Mouse (Mus musculus) liver, embryonic 14.5 days (tissue): ENCODE results near the gene Gm11146. TPM values are rescaled to one million over a fixed set of nuclear protein-coding genes. Genes with fewer than 3 reads are reported as not detected.

ENCODE experiments used
- ATAC-seq: fragments of 200-750 bp; cut with Nextera tagmentation; 2 replicates; pipeline ENCODE4 v1.8.0; 2017; ENCODE audit warnings: moderate number of reproducible peaks, mild to moderate bottlenecking, moderate library complexity; ENCODE audit not compliant: insufficient read depth
- DNase-seq, 3 experiments: peaks; one replicate each; pipeline ENCODE4 v3.0.0-alpha.2; 2012 to 2013; ENCODE audit warnings: low read depth in 3 of 3, low spot score in 3 of 3
- H3K27ac ChIP-seq: fragments of 300-500 bp; sonication (generic); 2 replicates; pipeline ENCODE4 v1.5.1; 2014; ENCODE audit warnings: moderate library complexity, mild to moderate bottlenecking, control low read depth, inconsistent platforms
- H3K27me3 ChIP-seq: fragments of 300-500 bp; sonication (generic); 2 replicates; pipeline ENCODE4 v1.6.1; 2014; ENCODE audit warnings: mild to moderate bottlenecking, low read length, moderate library complexity; ENCODE audit not compliant: control insufficient read depth, insufficient read depth
- H3K36me3 ChIP-seq: fragments of 300-500 bp; sonication (generic); replicated peaks from 2 replicates; pipeline ENCODE4 v1.6.1; 2014; ENCODE audit warnings: low read depth; ENCODE audit not compliant: control insufficient read depth, insufficient read depth
- H3K4me1 ChIP-seq, 2 experiments: fragments of 200-500 bp in 1 of 2; fragments of 300-500 bp in 1 of 2; sonication (generic) in 1 of 2; replicated peaks; 2 replicates each; pipeline ENCODE4 v1.6.1; 2012 to 2014; ENCODE audit warnings: antibody characterized with exemption in 1 of 2, inconsistent platforms in 1 of 2, low read length in 1 of 2; ENCODE audit not compliant: control insufficient read depth in 2 of 2, insufficient read depth in 2 of 2
- H3K4me2 ChIP-seq: fragments of 300-500 bp; sonication (generic); 2 replicates; pipeline ENCODE4 v1.6.1; 2014; ENCODE audit warnings: low read depth, mild to moderate bottlenecking, control low read depth, moderate library complexity
- H3K4me3 ChIP-seq, 2 experiments: fragments of 200-500 bp in 1 of 2; fragments of 300-500 bp in 1 of 2; sonication (generic) in 1 of 2; 2 replicates each; pipeline ENCODE4 v1.5.1; 2012 to 2014; ENCODE audit warnings: low read depth in 2 of 2, low read length in 2 of 2, mild to moderate bottlenecking in 2 of 2, control low read depth in 1 of 2, inconsistent platforms in 1 of 2, moderate library complexity in 1 of 2; ENCODE audit not compliant: insufficient read depth in 1 of 2
- H3K9ac ChIP-seq: fragments of 300-500 bp; sonication (generic); replicated peaks from 2 replicates; pipeline ENCODE4 v1.6.1; 2014; ENCODE audit warnings: mild to moderate bottlenecking, control low read depth, moderate library complexity
- H3K9me3 ChIP-seq: fragments of 300-500 bp; sonication (generic); 2 replicates; pipeline ENCODE4 v1.6.1; 2016; ENCODE audit warnings: low read length, mixed read lengths; ENCODE audit not compliant: control insufficient read depth
- CTCF ChIP-seq: IDR thresholded peaks from 2 replicates; pipeline ENCODE4 v1.5.1; 2016; ENCODE audit warnings: antibody characterized with exemption, low read depth, control low read depth
- EP300 ChIP-seq: IDR thresholded peaks from 2 replicates; pipeline ENCODE4 v1.6.1; 2016; ENCODE audit warnings: antibody characterized with exemption, low read depth
- WGBS: fragments of 180-500 bp; shearing (Covaris S2); extraction: QIAGEN DNeasy Blood & Tissue Kit; methylation state at CpG from one replicate; pipeline ENCODE4 v1.1.7; 2014; ENCODE audit not compliant: insufficient replicate concordance; 5-methylcytosine and 5-hydroxymethylcytosine counted together
- polyA plus RNA-seq, 2 experiments: library from polyadenylated mRNA; depleted of rRNA in 1 of 2; stranded (reverse) in 1 of 2; unstranded in 1 of 2; fragments of >200 nt; fragmentation: Nextera tagmentation in 1 of 2; extraction: Ambion mirVana in 1 of 2; gene quantifications; 2 replicates each; pipeline versions ENCODE4 v1.2.1 to v1.2.3; 2012 to 2014

The Gm11146 gene
- polyA plus RNA-seq (2012; rRNA removed) (not detected in 2 replicates), polyA plus RNA-seq (2014; fragmentation: Nextera tagmentation; extraction: Ambion mirVana) (not detected in 2 replicates)

- Histone ChIP-seq H3K4me2 (no peak within 1 kb of the TSS), H3K4me1 (no peaks in the 10 kb centered on the region), H3K27me3 (no peaks in the 10 kb centered on the region), H3K27ac (no peak within 1 kb of the TSS), H3K4me3 (no peak within 1 kb of the TSS), H3K9me3 (no peaks in the 10 kb centered on the region), H3K36me3 (no peaks in the 10 kb centered on the region), H3K9ac (no peak within 1 kb of the TSS)
- DNase-seq (no peak), ATAC-seq (no peak)
- TF ChIP-seq CTCF: no peak
- no peak for TF ChIP-seq EP300
- WGBS: 48% methylated on average over 1 of the region's 1 CpGs
These were observed at the start of gene Gm11146 for GRCm38 (mm10) chr16:77601994-77602393. TSS of gene Gm11146 (minus strand) at chr16:77602094.

DNA sequence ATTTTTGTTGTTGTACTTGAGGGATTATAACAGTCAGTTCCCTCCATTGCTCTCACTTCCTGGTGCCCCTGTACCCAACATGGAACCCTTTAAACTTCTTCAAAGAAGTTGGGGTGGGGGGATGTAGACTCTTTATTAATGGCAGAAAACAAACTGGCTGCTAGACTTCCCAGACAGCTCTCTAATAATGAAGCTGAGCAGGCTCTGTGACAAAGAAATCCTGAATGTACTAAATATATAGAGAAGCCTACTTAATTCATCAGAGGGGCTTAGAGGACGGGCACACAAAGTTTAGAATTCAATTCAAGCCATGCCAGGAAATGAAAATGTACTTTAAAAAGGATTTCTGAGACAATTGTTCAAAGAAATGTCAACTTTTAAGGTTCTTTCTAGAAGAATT is 48.7 kb upstream of the Gm11146 start:
- Histone ChIP-seq H3K4me1 (no peaks in the 10 kb centered on the region), H3K27ac (no peak overlapping the region), H3K4me3 (no peak overlapping the region), H3K27me3 (no peaks in the 10 kb centered on the region), H3K9me3 (no peaks in the 10 kb centered on the region), H3K36me3 (no peaks in the 10 kb centered on the region), H3K9ac (no peak overlapping the region), H3K4me2 (no peak overlapping the region)
- DNase-seq (no peak), ATAC-seq (no peak)
- 38% methylated on average over 1 of the region's 1 CpGs for WGBS
- TF ChIP-seq EP300 (no peak), CTCF (no peak)

- no peaks in the 10 kb centered on the region for H3K36me3 ChIP-seq
- TF ChIP-seq EP300: no peak
- TF ChIP-seq CTCF: no peak
- H3K9ac ChIP-seq: no peak overlapping the region
- H3K4me1 ChIP-seq: no peaks in the 10 kb centered on the region
- 69% methylated on average over 2 of the region's 2 CpGs for WGBS
- DNase-seq: no peak
- no peaks in the 10 kb centered on the region for H3K9me3 ChIP-seq
- H3K27ac ChIP-seq: no peak overlapping the region
- H3K4me2 ChIP-seq: no peak overlapping the region
- no peaks in the 10 kb centered on the region for H3K27me3 ChIP-seq
- ATAC-seq: no peak
- H3K4me3 ChIP-seq: no peak overlapping the region
These were observed 47.1 kb upstream of the Gm11146 start for GRCm38 (mm10) chr16:77649006-77649405.

DNA sequence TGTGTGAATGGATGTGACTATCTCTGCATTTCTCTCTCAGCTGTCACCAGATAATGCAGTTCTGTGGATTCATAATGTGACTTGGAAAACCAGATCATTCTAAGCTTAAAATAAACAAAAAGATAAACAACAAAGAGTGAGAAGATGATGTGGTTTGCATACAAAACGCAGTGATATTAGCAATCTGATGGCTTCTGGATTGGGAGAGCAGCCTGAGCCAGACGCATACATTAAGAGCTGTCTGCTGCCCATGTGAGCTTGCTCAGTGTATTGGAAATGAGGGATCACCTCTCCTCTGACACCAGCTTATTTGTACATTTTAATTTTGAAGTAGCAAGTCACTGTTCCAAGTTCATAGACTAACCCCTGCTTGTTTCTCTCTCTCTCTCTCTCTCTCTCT is 46.3 kb upstream of the Gm11146 start:
- Histone ChIP-seq H3K4me3 (no peak overlapping the region), H3K4me1 (no peaks in the 10 kb centered on the region), H3K4me2 (no peak overlapping the region), H3K9ac (no peak overlapping the region), H3K9me3 (no peaks in the 10 kb centered on the region), H3K36me3 (no peaks in the 10 kb centered on the region), H3K27ac (no peak overlapping the region), H3K27me3 (no peaks in the 10 kb centered on the region)
- ATAC-seq (no peak), DNase-seq (no peak)
- TF ChIP-seq CTCF (no peak), EP300 (no peak)
- WGBS: 39% methylated on average over 2 of the region's 2 CpGs

GRCm38 (mm10) chr16:77646146-77646545 is 44.3 kb upstream of the Gm11146 start:
- Histone ChIP-seq H3K9ac (no peak overlapping the region), H3K4me3 (no peak overlapping the region), H3K27ac (no peak overlapping the region), H3K36me3 (no peaks in the 10 kb centered on the region), H3K4me2 (no peak overlapping the region), H3K27me3 (no peaks in the 10 kb centered on the region), H3K9me3 (no peaks in the 10 kb centered on the region), H3K4me1 (no peaks in the 10 kb centered on the region)
- ATAC-seq (no peak), DNase-seq (no peak)
- no peak for TF ChIP-seq CTCF
- TF ChIP-seq EP300: no peak
- WGBS: 56% methylated on average over 7 of the region's 7 CpGs
